ENCODE assay signal across 8 mouse cellular contexts in genomic region chr4:40853565-40854386, GRCm38 (mm10). TPM values are rescaled to one million over a fixed set of nuclear protein-coding genes. Genes with fewer than 3 reads are reported as not detected.
DNase-seq lines count a peak whose midpoint lies in the region; ATAC-seq and TF ChIP-seq lines count a peak whose summit lies in the region.

TSS of gene B4galt1 (minus strand) at chr4:40854005.

- peaks cover 41% of the 10 kb centered on the region for H3K4me1 ChIP-seq in forebrain, embryonic 10.5 days
- peaks cover 31% of the 10 kb centered on the region for H3K4me1 ChIP-seq in heart, embryonic 15.5 days (replicated peaks)
- H3K4me1 ChIP-seq in liver, embryonic 14.5 days (replicated peaks; ENCODE audit: control insufficient read depth in 2 of 2, insufficient read depth in 2 of 2, low read length in 1 of 2) = peaks cover 33 to 39% of the 10 kb centered on the region in 2 experiments
- H3K4me1 ChIP-seq in neural tube, embryonic 11.5 days (ENCODE audit: control insufficient read depth, insufficient read depth, low read length) = peaks cover 10% of the 10 kb centered on the region
- 0 out of 2 replicates have a peak, but pooled peaks cover 2% of the 10 kb centered on the region for H3K4me1 ChIP-seq in stomach, postnatal 0 days (replicated peaks; ENCODE audit: control insufficient read depth, insufficient read depth)

- H3K9ac ChIP-seq in heart, embryonic 15.5 days = peak within 1 kb of the TSS; percentile 97
- peak within 1 kb of the TSS; percentile 95 for H3K9ac ChIP-seq in liver, embryonic 14.5 days (replicated peaks)
- H3K9ac ChIP-seq in neural tube, embryonic 11.5 days (ENCODE audit: low read length) = peak within 1 kb of the TSS; percentile 83
- H3K9ac ChIP-seq in stomach, postnatal 0 days (ENCODE audit: low read length) = peak within 1 kb of the TSS; percentile 94

- peak within 1 kb of the TSS; percentile 82 for H3K4me3 ChIP-seq in forebrain, embryonic 10.5 days
- peak within 1 kb of the TSS; percentile 79 for H3K4me3 ChIP-seq in heart, embryonic 15.5 days
- peak within 1 kb of the TSS; percentile 92 to 96 for H3K4me3 ChIP-seq in liver, embryonic 14.5 days (ENCODE audit: insufficient read depth in 1 of 2, low read depth in 2 of 2, low read length in 2 of 2)
- peak within 1 kb of the TSS; percentile 62 for H3K4me3 ChIP-seq in neural tube, embryonic 11.5 days (ENCODE audit: low read depth, low read length)
- peak within 1 kb of the TSS; percentile 77 for H3K4me3 ChIP-seq in stomach, postnatal 0 days (ENCODE audit: low read depth, low read length)

- ATAC-seq in CD4-positive, CD25-positive, alpha-beta regulatory T cell, adult 4 months = peak; percentile 83
- ATAC-seq in heart, embryonic 15.5 days (replicated peaks; ENCODE audit: insufficient number of reproducible peaks, insufficient read depth, low FRiP score, low read depth) = peak; percentile 93
- peak; percentile 81 for ATAC-seq in liver, embryonic 14.5 days (ENCODE audit: insufficient read depth)
- ATAC-seq in neural tube, embryonic 11.5 days (ENCODE audit: insufficient read depth, low FRiP score, low TSS enrichment) = peak; percentile 95
- ATAC-seq in stomach, postnatal 0 days (ENCODE audit: low FRiP score, low TSS enrichment) = peak; percentile 94

- H3K9me3 ChIP-seq in forebrain, embryonic 10.5 days = no peaks in the 10 kb centered on the region
- no peaks in the 10 kb centered on the region for H3K9me3 ChIP-seq in heart, embryonic 15.5 days (replicated peaks)
- no peaks in the 10 kb centered on the region for H3K9me3 ChIP-seq in liver, embryonic 14.5 days (ENCODE audit: control insufficient read depth, low read length)
- H3K9me3 ChIP-seq in neural tube, embryonic 11.5 days (ENCODE audit: control insufficient read depth, low read length) = no peaks in the 10 kb centered on the region
- H3K9me3 ChIP-seq in stomach, postnatal 0 days (ENCODE audit: control insufficient read depth, low read length) = no peaks in the 10 kb centered on the region

- TF ChIP-seq CTCF in liver, embryonic 14.5 days (IDR thresholded peaks at IDR 0.05; ENCODE audit: low read depth) = no peak
- TF ChIP-seq CTCF in stomach, postnatal 0 days (IDR thresholded peaks at IDR 0.05; ENCODE audit: low read depth) = peak; percentile 15

- H3K27me3 ChIP-seq in forebrain, embryonic 10.5 days (ENCODE audit: poor library complexity, severe bottlenecking) = no peaks in the 10 kb centered on the region
- no peaks in the 10 kb centered on the region for H3K27me3 ChIP-seq in heart, embryonic 15.5 days
- no peaks in the 10 kb centered on the region for H3K27me3 ChIP-seq in liver, embryonic 14.5 days (ENCODE audit: control insufficient read depth, insufficient read depth, low read length)
- H3K27me3 ChIP-seq in neural tube, embryonic 11.5 days (ENCODE audit: control insufficient read depth, insufficient read depth, low read length) = no peaks in the 10 kb centered on the region
- no peaks in the 10 kb centered on the region for H3K27me3 ChIP-seq in stomach, postnatal 0 days (ENCODE audit: control insufficient read depth, insufficient read depth, low read length)

- peak within 1 kb of the TSS; percentile 73 for H3K4me2 ChIP-seq in heart, embryonic 15.5 days
- peak within 1 kb of the TSS; percentile 82 for H3K4me2 ChIP-seq in liver, embryonic 14.5 days (ENCODE audit: low read depth)
- peak within 1 kb of the TSS; percentile 66 for H3K4me2 ChIP-seq in neural tube, embryonic 11.5 days (ENCODE audit: low read depth)
- peak within 1 kb of the TSS; percentile 69 for H3K4me2 ChIP-seq in stomach, postnatal 0 days (replicated peaks; ENCODE audit: low read depth)

- no peaks in the 10 kb centered on the region; the same call in 1 of the 2 replicates for H3K36me3 ChIP-seq in forebrain, embryonic 10.5 days (replicated peaks)
- no peaks in the 10 kb centered on the region for H3K36me3 ChIP-seq in heart, embryonic 15.5 days
- H3K36me3 ChIP-seq in liver, embryonic 14.5 days (replicated peaks; ENCODE audit: control insufficient read depth, insufficient read depth, low read depth) = peaks cover 4% of the 10 kb centered on the region
- no peaks in the 10 kb centered on the region for H3K36me3 ChIP-seq in neural tube, embryonic 11.5 days (ENCODE audit: control insufficient read depth, insufficient read depth, low read length)
- H3K36me3 ChIP-seq in stomach, postnatal 0 days (ENCODE audit: control insufficient read depth, insufficient read depth, low read length) = no peaks in the 10 kb centered on the region

- DNase-seq in c-Kit-negative CD71-positive TER-119-positive erythroid progenitor cells, embryonic 14.5 days (ENCODE audit: low read depth, low spot score) = peak; percentile 98
- DNase-seq in forebrain, embryonic 10.5 days (ENCODE audit: extremely low spot score, low spot score) = peak; percentile 100
- peak; percentile 100 for DNase-seq in kidney, postnatal 25 days
- DNase-seq in liver, embryonic 14.5 days (ENCODE audit: low read depth in 3 of 3, low spot score in 3 of 3) = peak; percentile 98 to 99 (median 99)
- peak; percentile 99 for DNase-seq in neural tube, embryonic 11.5 days (ENCODE audit: low spot score)
- DNase-seq in stomach, postnatal 0 days (ENCODE audit: low spot score) = peak; percentile 100

- 0 out of 2 replicates have a peak, but pooled peaks have one; percentile 46 for TF ChIP-seq EP300 in liver, embryonic 14.5 days (IDR thresholded peaks at IDR 0.05; ENCODE audit: low read depth)
- no peak for TF ChIP-seq EP300 in stomach, postnatal 0 days (optimal IDR thresholded peaks at IDR 0.05)

- WGBS in forebrain, embryonic 10.5 days = under 1% methylated on average over 81 of the region's 83 CpGs
- under 1% methylated on average over 82 of the region's 83 CpGs for WGBS in heart, embryonic 15.5 days
- under 1% methylated on average over 82 of the region's 83 CpGs for WGBS in liver, embryonic 14.5 days (ENCODE audit: insufficient replicate concordance)
- WGBS in neural tube, embryonic 11.5 days = 0% methylated on average over 81 of the region's 83 CpGs
- under 1% methylated on average over 70 of the region's 83 CpGs for WGBS in stomach, postnatal 0 days

- peak within 1 kb of the TSS; percentile 94 for H3K27ac ChIP-seq in forebrain, embryonic 10.5 days
- peak within 1 kb of the TSS; percentile 97 for H3K27ac ChIP-seq in heart, embryonic 15.5 days
- peak within 1 kb of the TSS; percentile 97 for H3K27ac ChIP-seq in liver, embryonic 14.5 days
- H3K27ac ChIP-seq in neural tube, embryonic 11.5 days (ENCODE audit: low read depth, low read length) = peak within 1 kb of the TSS; percentile 87
- peak within 1 kb of the TSS; percentile 98 for H3K27ac ChIP-seq in stomach, postnatal 0 days (replicated peaks)

RNA-seq across cellular contexts. Expression of gene B4galt1, which starts in this region (rescaled TPM):
- polyA plus RNA-seq in CD4-positive, CD25-positive, alpha-beta regulatory T cell, adult 4 months (2017; shearing (Covaris generic)) = 10 to 100 TPM; 52.5 to 61.3 TPM
- polyA plus RNA-seq in forebrain, embryonic 10.5 days (2016; fragmentation: Nextera tagmentation; extraction: Ambion mirVana) = 20.1 TPM in 2 replicates
- 53.7 and 59.5 TPM in 2 replicates for polyA plus RNA-seq in heart, embryonic 15.5 days (2015; fragmentation: Nextera tagmentation; extraction: Ambion mirVana)
- polyA plus RNA-seq in liver, embryonic 14.5 days (2012; rRNA removed) = 13.3 and 14.3 TPM in 2 replicates
- polyA plus RNA-seq in liver, embryonic 14.5 days (2014; fragmentation: Nextera tagmentation; extraction: Ambion mirVana) = 30.3 and 31.2 TPM in 2 replicates
- 20.0 and 21.2 TPM in 2 replicates for polyA plus RNA-seq in neural tube, embryonic 11.5 days (2014; fragmentation: Nextera tagmentation; extraction: Ambion mirVana)
- polyA plus RNA-seq in stomach, postnatal 0 days (2015; fragmentation: Nextera tagmentation; extraction: Ambion mirVana) = 34.3 and 35.0 TPM in 2 replicates

Comparison
In these comparisons a context has a peak if more than half of its experiments do, and no peak if none do; other contexts are left out.
1. Peak in every context shown above with its lines: DNase-seq, ATAC-seq, H3K4me3 ChIP-seq and H3K27ac ChIP-seq.